Mouse (Mus musculus) lung, postnatal 0 days (tissue): ENCODE results near the gene Nav3.

Experiments used
- CTCF ChIP-seq: IDR thresholded peaks from 2 replicates; pipeline ENCODE4 v1.5.1; 2016; ENCODE audit warnings: antibody characterized with exemption, mild to moderate bottlenecking
- EP300 ChIP-seq: IDR thresholded peaks from 2 replicates; pipeline ENCODE4 v1.6.1; 2016; ENCODE audit warnings: antibody characterized with exemption, mild to moderate bottlenecking, control low read depth

- TF ChIP-seq CTCF, result no peak
- no peak for TF ChIP-seq EP300
These were observed 818.3 kb downstream of the Nav3 start for GRCm38 (mm10) chr10:109637702-109638101.
